Mouse (Mus musculus): Measurements from ENCODE around the gene Tmem72. TPM values are rescaled to one million over a fixed set of nuclear protein-coding genes. Genes with fewer than 3 reads are reported as not detected.

Gene Tmem72
- polyA plus RNA-seq, 1 experiment from 2014 or later: 0.14 TPM

DNA sequence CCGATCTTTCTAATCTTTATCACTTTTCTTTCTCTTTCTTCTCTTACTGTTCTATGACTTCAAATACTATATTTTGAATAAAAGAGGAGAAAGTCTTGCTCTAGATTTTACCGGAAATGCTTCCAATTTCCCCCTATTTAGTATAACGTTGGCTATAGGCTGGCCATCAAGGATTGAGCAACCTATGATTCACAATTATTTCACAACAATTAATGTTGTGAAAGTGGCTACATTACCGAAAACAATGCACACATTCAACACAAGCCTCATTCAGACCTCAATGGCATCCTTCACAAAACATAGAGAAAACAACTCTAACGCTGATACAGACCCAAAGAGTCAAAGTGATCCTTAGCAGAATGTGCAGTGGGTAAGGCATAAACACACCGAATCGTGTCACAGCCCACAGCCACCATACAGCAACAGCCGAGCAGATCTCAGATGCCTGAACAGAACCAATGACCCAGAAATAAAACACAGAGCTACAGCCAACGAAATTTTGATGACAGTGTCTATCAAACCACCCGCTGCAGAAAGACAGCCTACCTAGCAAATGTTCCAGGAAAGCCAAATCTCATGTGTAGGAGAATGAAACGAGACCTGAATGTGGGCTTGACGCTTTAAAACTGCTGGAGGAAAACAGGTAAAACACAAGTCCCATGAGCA, 50.5 kb downstream of the Tmem72 start:
- Histone ChIP-seq H3K27me3 (peaks cover 6% of the 10 kb centered on the region), H3K4me3 (no peak overlapping the region), H3K4me1 (peaks cover 15% of the 10 kb centered on the region), H3K9ac (no peak overlapping the region), H3K9me3 (no peaks in the 10 kb centered on the region), H3K36me3 (no peaks in the 10 kb centered on the region), H3K4me2 (no peak overlapping the region), H3K27ac (no peak overlapping the region)
- 83% methylated on average over 12 of the region's 12 CpGs for WGBS
- no peak for ATAC-seq (ENCODE audit: insufficient number of reproducible peaks, low FRiP score, low TSS enrichment, low read depth)

- Histone ChIP-seq H3K9me3 (no peaks in the 10 kb centered on the region), H3K9ac (no peak overlapping the region), H3K27ac (no peak overlapping the region), H3K4me2 (no peak overlapping the region), H3K4me3 (no peak overlapping the region), H3K27me3 (no peaks in the 10 kb centered on the region), H3K4me1 (0 out of 2 replicates have a peak, but pooled peaks cover 5% of the 10 kb centered on the region), H3K36me3 (no peaks in the 10 kb centered on the region)
- 72% methylated on average over 3 of the region's 3 CpGs for WGBS
- no peak for ATAC-seq (ENCODE audit: insufficient number of reproducible peaks, low FRiP score, low TSS enrichment, low read depth)
Measured at GRCm38 (mm10) chr6:116664830-116665229, 51.9 kb downstream of the Tmem72 start.

DNA sequence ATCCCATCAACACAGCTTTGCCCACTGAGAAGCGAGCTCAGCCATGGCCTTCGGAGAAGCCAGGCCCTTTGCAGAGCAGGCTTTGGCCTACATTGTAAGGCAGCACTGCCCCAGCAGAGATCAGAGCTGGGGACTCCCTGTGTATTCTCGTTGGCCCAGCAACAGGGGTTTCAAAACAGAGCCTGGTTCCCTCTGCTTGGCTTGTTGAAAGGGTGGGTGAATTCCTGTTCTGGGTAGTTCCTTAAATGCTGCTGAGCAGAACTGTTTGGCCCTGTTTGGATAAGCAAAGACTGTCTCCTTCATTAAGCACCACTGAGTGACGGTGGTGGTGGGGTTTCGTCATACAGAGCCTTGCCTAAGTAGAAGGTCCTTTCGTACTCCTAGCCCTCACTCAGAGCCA, 52.7 kb downstream of the Tmem72 start:
- no peak for ATAC-seq (ENCODE audit: insufficient number of reproducible peaks, low FRiP score, low TSS enrichment, low read depth)
- Histone ChIP-seq H3K9ac (no peak overlapping the region), H3K9me3 (no peaks in the 10 kb centered on the region), H3K4me1 (0 out of 2 replicates have a peak, but pooled peaks cover 4% of the 10 kb centered on the region), H3K36me3 (no peaks in the 10 kb centered on the region), H3K27ac (no peak overlapping the region), H3K4me3 (no peak overlapping the region), H3K4me2 (no peak overlapping the region), H3K27me3 (no peaks in the 10 kb centered on the region)
- 77% methylated on average over 6 of the region's 6 CpGs for WGBS

- Histone ChIP-seq H3K4me2 (no peak overlapping the region), H3K27me3 (no peaks in the 10 kb centered on the region), H3K4me3 (no peak overlapping the region), H3K4me1 (0 out of 2 replicates have a peak, but pooled peaks cover 4% of the 10 kb centered on the region), H3K9ac (no peak overlapping the region), H3K27ac (no peak overlapping the region), H3K9me3 (no peaks in the 10 kb centered on the region), H3K36me3 (no peaks in the 10 kb centered on the region)
- no peak for ATAC-seq (ENCODE audit: insufficient number of reproducible peaks, low FRiP score, low TSS enrichment, low read depth)
- WGBS: 72% methylated on average over 2 of the region's 2 CpGs
Measured at GRCm38 (mm10) chr6:116663364-116663763, 53.3 kb downstream of the Tmem72 start.

DNA sequence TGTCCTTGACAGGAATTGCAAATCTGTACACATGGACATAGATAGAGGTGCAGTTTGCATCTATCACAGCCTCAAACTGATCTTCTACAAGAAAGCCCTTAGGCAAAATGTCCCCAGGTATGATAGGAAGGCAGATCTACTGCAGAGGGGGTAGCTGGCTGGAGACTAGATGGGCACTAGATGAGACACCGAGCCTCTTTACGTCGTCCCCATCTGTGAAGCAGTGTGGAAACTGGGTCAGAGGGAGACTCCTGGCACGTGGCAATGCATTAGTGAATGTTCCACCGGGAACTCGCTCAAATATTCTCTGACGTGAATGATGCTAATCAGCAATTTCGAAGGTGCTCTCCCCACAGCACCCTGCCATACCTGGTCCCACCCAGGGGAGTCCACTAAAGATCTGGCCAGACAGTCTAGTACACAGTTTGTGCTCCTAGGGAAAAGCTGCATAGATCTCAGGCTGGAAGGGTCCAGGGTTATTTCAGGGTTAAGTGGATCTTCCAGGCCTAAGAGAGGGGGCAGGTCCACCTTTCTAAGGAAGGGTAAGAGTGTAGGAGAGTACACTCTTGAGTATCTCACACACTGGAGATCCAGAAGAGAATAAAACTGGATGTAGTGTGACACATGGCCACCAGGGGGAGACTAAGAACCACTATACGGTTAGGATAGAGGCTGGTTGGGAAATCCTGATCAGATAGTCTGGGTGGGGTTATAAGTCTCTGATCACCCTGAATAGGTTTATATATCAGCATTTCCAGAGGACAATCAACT, 62.8 kb downstream of the Tmem72 start:
- 57% methylated on average over 9 of the region's 9 CpGs for WGBS

GRCm38 (mm10) chr6:116653191-116653590, 63.5 kb downstream of the Tmem72 start:
- H3K9me3 ChIP-seq: no peaks in the 10 kb centered on the region
- H3K36me3 ChIP-seq: no peaks in the 10 kb centered on the region
- no peak for ATAC-seq (ENCODE audit: insufficient number of reproducible peaks, low FRiP score, low TSS enrichment, low read depth)
- peaks cover 7% of the 10 kb centered on the region; the same call in 1 of the 2 replicates for H3K4me1 ChIP-seq
- no peak overlapping the region for H3K27ac ChIP-seq
- WGBS: 73% methylated on average over 3 of the region's 3 CpGs
- H3K27me3 ChIP-seq: peaks cover 10% of the 10 kb centered on the region; the same call in 1 of the 2 replicates
- no peak overlapping the region for H3K4me3 ChIP-seq
- no peak overlapping the region for H3K4me2 ChIP-seq
- H3K9ac ChIP-seq: no peak overlapping the region

More for the DNA sequence above, 62.8 kb downstream of the Tmem72 start:
- H3K36me3 ChIP-seq: no peaks in the 10 kb centered on the region
- no peak overlapping the region for H3K4me3 ChIP-seq
- peak; percentile 44; the same call in 1 of the 2 replicates for ATAC-seq (ENCODE audit: insufficient number of reproducible peaks, low FRiP score, low TSS enrichment, low read depth)
- H3K4me1 ChIP-seq: peaks cover 7% of the 10 kb centered on the region; the same call in 1 of the 2 replicates
- no peak overlapping the region for H3K27ac ChIP-seq
- H3K9me3 ChIP-seq: no peaks in the 10 kb centered on the region
- no peak overlapping the region for H3K9ac ChIP-seq
- peaks cover 10% of the 10 kb centered on the region; the same call in 1 of the 2 replicates for H3K27me3 ChIP-seq
- H3K4me2 ChIP-seq: no peak overlapping the region

- no peaks in the 10 kb centered on the region for H3K36me3 ChIP-seq
- peaks cover 7% of the 10 kb centered on the region; the same call in 1 of the 2 replicates for H3K4me1 ChIP-seq
- H3K27me3 ChIP-seq: peaks cover 10% of the 10 kb centered on the region; the same call in 1 of the 2 replicates
- no peak overlapping the region for H3K27ac ChIP-seq
- no peak overlapping the region for H3K9ac ChIP-seq
- H3K4me2 ChIP-seq: no peak overlapping the region
- no peaks in the 10 kb centered on the region for H3K9me3 ChIP-seq
- ATAC-seq (ENCODE audit: insufficient number of reproducible peaks, low FRiP score, low TSS enrichment, low read depth): no peak
- WGBS: 65% methylated on average over 20 of the region's 20 CpGs
- peak overlapping the region; percentile 12 for H3K4me3 ChIP-seq
Measured at GRCm38 (mm10) chr6:116651437-116652118, 65.1 kb downstream of the Tmem72 start.

DNA sequence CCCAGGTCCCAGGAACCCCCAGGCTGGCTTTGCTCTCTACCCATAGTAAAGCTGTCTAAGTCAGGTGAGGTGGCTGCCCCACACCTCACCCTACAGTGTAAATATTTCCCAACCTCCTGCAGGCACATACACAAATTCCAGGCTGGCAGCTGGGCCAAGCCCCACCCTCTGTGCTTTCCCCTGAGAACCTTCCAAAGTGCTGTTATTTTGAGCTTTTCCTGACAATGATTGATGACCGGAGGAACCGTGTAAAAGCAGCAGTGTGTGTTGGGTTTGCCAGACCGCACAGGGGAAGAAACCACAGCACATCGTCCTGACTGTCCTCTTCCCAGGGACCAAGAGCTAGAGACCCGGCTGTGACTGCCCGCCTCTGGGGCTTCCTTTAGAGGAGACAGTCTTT, 66.3 kb downstream of the Tmem72 start, which contains the start of gene Depp1:
Depp1 (plus strand) TSS at position 204 of the 400 bp plus-strand sequence.
- Histone ChIP-seq H3K27me3 (peaks cover 10% of the 10 kb centered on the region; the same call in 1 of the 2 replicates), H3K4me3 (peak within 1 kb of the TSS; percentile 12), H3K4me1 (peaks cover 7% of the 10 kb centered on the region; the same call in 1 of the 2 replicates), H3K9me3 (no peaks in the 10 kb centered on the region), H3K27ac (no peak within 1 kb of the TSS), H3K9ac (no peak within 1 kb of the TSS), H3K4me2 (no peak within 1 kb of the TSS), H3K36me3 (no peaks in the 10 kb centered on the region)
- 14% methylated on average over 6 of the region's 6 CpGs for WGBS
- no peak for ATAC-seq (ENCODE audit: insufficient number of reproducible peaks, low FRiP score, low TSS enrichment, low read depth)

- no peak for ATAC-seq (ENCODE audit: insufficient number of reproducible peaks, low FRiP score, low TSS enrichment, low read depth)
- no peak overlapping the region for H3K27ac ChIP-seq
- no peak overlapping the region for H3K4me3 ChIP-seq
- peaks cover 7% of the 10 kb centered on the region; the same call in 1 of the 2 replicates for H3K4me1 ChIP-seq
- no peak overlapping the region for H3K9ac ChIP-seq
- no peaks in the 10 kb centered on the region for H3K9me3 ChIP-seq
- H3K4me2 ChIP-seq: no peak overlapping the region
- H3K36me3 ChIP-seq: no peaks in the 10 kb centered on the region
- H3K27me3 ChIP-seq: peaks cover 10% of the 10 kb centered on the region; the same call in 1 of the 2 replicates
- 90% methylated on average over 7 of the region's 7 CpGs for WGBS
Measured at GRCm38 (mm10) chr6:116649811-116650210, 66.9 kb downstream of the Tmem72 start.

- ATAC-seq (ENCODE audit: insufficient number of reproducible peaks, low FRiP score, low TSS enrichment, low read depth): peak; percentile 41; the same call in 1 of the 2 replicates
- H3K4me1 ChIP-seq: peaks cover 10% of the 10 kb centered on the region; the same call in 1 of the 2 replicates
- no peaks in the 10 kb centered on the region for H3K36me3 ChIP-seq
- H3K9me3 ChIP-seq: no peaks in the 10 kb centered on the region
- no peak overlapping the region for H3K27ac ChIP-seq
- H3K4me3 ChIP-seq: no peak overlapping the region
- H3K27me3 ChIP-seq: 0 out of 2 replicates have a peak, but pooled peaks cover 6% of the 10 kb centered on the region
- WGBS: 75% methylated on average over 12 of the region's 12 CpGs
- no peak overlapping the region for H3K9ac ChIP-seq
- H3K4me2 ChIP-seq: no peak overlapping the region
Measured at GRCm38 (mm10) chr6:116647763-116648162, 69.0 kb downstream of the Tmem72 start.

DNA sequence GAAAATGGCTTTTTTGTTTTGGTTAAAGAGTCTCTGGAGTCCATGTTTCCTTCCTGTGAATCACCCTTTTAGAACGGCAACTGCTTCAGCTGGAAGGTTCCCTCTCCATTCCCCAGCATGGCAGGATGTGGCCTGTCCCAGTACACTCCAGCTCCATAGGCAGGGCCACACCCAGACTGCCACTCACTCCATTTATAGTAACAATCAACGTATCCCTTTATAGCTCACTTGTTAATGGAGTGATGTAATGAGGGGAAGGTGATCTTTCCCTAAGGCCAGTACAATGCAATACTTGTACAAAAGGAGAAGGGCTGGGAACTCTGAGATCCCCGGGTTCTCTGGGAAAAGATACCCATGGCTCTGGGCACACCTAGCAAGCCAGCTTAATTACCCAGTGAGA, 72.4 kb downstream of the Tmem72 start:
- Histone ChIP-seq H3K4me3 (no peak overlapping the region), H3K27ac (no peak overlapping the region), H3K9me3 (no peaks in the 10 kb centered on the region), H3K9ac (no peak overlapping the region), H3K4me2 (no peak overlapping the region), H3K36me3 (no peaks in the 10 kb centered on the region), H3K27me3 (no peaks in the 10 kb centered on the region), H3K4me1 (0 out of 2 replicates have a peak, but pooled peaks cover 3% of the 10 kb centered on the region)
- 44% methylated on average over 3 of the region's 3 CpGs for WGBS
- ATAC-seq (ENCODE audit: insufficient number of reproducible peaks, low FRiP score, low TSS enrichment, low read depth): 0 out of 2 replicates have a peak, but pooled peaks have one; percentile 54
